Mouse (Mus musculus): ENCODE data around the gene Unc5cl. TPM values are rescaled to one million over a fixed set of nuclear protein-coding genes. Genes with fewer than 3 reads are reported as not detected.
"Not testable (repeated sequence)": the region's sequence is repeated elsewhere in the genome, so short reads cannot be mapped to it uniquely, and the experiment has no call there.

Gene Unc5cl
- total RNA-seq, 2 experiments from 2014 or later, result 0.24 TPM; not detected in 1

DNA sequence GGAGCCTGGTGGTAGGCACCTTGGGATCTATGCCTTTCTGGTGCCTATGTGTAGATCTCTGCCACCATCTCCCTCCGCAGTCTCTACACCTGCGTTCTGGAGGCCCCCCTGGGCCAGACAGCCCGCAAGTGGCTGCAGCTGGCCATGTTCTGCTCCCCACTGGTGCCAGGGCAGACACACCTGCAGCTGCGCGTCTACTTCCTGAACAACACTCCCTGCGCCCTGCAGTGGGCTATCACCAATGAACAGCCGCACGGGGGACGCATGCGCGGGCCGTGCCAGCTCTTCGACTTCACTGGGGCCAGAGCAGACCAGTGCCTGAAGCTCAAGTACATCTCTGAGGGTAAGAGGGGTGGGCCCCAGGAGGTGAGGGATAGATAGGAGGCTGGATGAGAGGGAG lies 7.4 kb downstream of the Unc5cl start:
- DNase-seq, result no peak
- intact Hi-C loops (cut with DNase I), result loop anchor here (10.0 kb wide), 1 partner anchor 723 kb away; no protein-coding TSS in a partner anchor

DNA sequence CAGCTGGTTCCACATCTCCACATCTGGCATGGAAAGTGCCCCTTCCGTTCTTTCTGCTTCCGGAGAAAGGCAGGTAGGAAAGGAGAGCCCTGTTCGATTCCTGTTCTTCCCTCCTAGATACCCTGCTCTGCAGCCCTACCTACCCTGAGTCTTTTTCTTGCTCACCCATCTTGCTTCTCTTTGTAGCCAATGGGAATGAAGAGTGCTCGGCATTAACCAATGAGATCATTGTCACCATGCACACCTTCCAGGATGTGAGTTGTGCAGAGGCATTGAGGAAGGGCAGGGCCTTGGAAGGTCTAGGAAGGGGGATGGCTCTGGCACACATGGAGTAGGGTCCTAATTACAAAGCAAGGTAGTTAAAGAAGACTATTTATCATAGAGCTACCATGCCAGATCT lies 8.7 kb downstream of the Unc5cl start:
- intact Hi-C loops (cut with DNase I), result loop anchor here (10.0 kb wide), 1 partner anchor 721 kb away; no protein-coding TSS in a partner anchor
- no peak for DNase-seq

DNA sequence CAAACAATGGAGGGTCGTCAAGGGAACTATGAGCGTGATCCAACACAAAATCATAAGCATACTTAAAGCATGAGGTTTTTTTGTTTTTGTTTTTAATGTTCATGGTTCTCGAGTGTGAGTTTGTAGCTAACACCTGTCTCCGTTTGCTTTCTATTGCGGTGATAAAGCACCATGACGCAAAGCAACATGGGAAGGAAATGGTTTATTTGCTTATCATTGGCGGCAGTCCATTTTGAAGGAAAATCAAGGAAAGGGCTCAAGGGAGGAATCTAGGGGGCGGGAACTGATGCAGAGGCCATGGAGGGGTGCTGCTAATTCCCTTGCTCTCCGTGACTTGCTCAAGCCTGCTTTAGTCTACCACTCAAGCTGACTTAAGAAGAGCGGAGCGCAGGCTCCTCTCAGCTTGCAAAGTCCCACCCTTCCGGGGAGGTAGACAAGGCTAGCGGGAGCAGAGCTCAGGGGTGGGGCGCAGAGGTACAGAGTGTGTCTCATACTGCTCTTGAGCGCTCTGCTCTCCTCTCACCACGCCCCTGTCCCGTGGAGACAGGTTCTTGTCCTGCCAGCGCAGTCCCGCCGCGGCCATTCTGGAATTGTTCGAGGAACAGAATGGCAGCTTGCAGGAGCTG lies 12.2 kb downstream of the Unc5cl start:
- intact Hi-C loops (cut with DNase I), result loop anchor here (1.0 to 10.0 kb wide), 5 partner anchors 50 to 934 kb away; no protein-coding TSS in a partner anchor
- peak in 1 of 2 experiments; percentile 4 for DNase-seq

DNA sequence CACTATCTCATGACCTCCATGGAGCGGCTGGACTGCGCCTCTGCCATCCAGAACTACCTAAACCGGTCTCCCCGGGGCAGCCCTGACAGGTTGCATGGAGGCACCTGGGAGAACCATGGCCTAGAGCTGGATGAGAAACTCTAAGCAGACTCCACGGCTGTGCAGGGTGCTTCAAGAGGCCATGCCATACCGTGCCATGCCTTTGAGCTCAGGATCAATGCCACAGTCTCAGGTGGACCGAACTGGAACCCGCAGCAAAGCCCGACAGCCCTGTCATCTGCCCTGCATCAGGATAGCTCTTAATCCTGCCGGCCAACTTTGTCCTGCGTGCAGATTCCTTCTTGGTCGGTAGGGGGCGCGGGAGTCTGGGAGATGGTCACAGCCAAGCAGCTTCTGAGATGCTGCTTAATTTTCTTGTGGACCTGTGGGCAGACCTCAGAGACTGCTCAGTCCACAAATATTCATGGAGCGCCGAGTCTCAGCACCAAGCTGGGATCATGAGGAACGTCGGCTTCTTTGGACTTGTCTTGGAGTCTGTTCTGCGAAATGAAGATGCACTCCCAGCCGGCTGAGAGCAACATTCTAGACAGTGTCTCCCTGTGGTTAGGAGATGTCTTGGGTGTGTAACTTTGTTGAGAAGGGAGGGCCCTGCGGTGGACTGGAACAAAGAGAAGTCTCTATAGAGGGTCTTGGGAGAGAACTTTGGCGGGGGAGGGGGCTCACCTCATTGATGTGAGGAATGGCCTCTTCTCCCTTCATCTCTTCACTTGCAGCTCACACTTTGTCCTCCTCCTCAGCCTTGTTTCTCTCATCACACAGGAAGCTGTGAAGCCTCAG lies 12.9 kb downstream of the Unc5cl start:
- peak; percentile 85 to 90 for DNase-seq

GRCm38 (mm10) chr17:48474282-48474681 lies 19.6 kb downstream of the Unc5cl start:
- intact Hi-C loops (cut with DNase I), result not testable (repeated sequence)
- DNase-seq, result peak in 1 of 2 experiments; percentile 18

More for the DNA sequence above, 12.9 kb downstream of the Unc5cl start:
- intact Hi-C loops (cut with DNase I), result loop anchor here (1.0 to 10.0 kb wide), 5 partner anchors 51 to 933 kb away; no protein-coding TSS in a partner anchor

GRCm38 (mm10) chr17:48475444-48475843 lies 20.7 kb downstream of the Unc5cl start:
- intact Hi-C loops (cut with DNase I), result no loop called here
- no peak for DNase-seq

GRCm38 (mm10) chr17:48479952-48480351 lies 25.3 kb downstream of the Unc5cl start:
- DNase-seq, result no peak
- intact Hi-C loops (cut with DNase I), result no loop called here

DNA sequence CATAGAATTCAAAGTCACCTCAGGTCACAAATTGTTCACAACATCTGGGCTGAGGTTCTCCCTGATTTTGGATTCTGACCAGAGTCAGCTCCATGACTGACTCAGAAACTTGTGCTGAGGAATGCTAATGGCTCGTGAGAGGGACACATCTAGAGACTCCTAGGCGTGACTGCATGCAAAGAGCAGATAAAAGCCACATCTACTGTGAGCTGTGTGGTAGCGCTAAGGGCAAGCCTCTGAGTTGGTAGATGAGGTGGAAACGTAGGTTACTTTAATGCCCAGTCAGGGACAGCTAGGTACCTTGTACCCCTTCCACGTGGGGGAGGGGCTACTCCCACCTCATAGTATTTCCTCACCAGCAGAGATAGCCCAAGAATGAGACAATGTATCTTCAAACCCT lies 29.1 kb downstream of the Unc5cl start:
- DNase-seq, result no peak
- intact Hi-C loops (cut with DNase I), result no loop called here

- no peak for DNase-seq
- intact Hi-C loops (cut with DNase I), result no loop called here
Measured at GRCm38 (mm10) chr17:48484191-48484590, 29.5 kb downstream of the Unc5cl start.

DNA sequence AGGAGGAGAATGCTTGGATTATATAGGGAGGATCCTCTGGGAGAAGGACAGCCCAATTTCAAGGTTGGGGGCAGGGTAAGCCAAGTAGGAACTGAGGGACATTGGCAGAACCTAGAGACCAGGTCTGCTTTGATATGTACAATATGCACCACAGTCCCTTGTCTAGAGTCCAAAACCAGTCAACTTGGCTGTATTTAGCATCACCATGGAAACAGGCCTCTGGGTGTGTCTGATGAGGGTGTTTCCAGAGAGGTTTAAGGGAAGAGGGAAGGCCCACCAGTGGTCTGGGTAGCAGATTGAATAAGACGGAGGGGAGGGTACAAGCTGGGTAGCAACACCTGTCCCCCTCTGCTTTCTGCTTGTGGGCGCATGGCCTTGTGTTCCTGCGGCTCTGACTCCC lies 34.8 kb downstream of the Unc5cl start:
- intact Hi-C loops (cut with DNase I), result no loop called here
- no peak for DNase-seq

DNA sequence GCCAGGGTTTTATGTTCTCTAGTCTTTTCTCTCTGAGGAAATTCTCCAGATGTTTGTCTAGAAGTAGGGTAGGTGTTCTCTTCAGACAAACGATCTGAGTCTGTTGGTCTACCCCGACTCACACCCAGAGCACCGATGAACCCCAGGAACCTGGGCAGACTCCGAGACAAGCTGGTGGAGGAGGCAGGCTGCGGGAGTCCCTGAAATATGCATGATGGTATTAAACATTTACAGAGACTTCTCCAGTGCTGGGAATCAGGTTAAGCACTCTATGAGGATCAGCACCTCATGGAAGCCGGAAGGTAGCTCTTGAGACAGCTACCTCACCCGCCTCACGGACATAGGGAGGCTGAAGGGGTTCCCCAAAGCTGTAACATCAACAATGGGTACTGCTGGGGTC lies 37.9 kb downstream of the Unc5cl start:
- intact Hi-C loops (cut with DNase I), result no loop called here
- DNase-seq, result no peak

- intact Hi-C loops (cut with DNase I), result no loop called here
- DNase-seq, result no peak
Measured at GRCm38 (mm10) chr17:48493582-48493981, 38.9 kb downstream of the Unc5cl start.

DNA sequence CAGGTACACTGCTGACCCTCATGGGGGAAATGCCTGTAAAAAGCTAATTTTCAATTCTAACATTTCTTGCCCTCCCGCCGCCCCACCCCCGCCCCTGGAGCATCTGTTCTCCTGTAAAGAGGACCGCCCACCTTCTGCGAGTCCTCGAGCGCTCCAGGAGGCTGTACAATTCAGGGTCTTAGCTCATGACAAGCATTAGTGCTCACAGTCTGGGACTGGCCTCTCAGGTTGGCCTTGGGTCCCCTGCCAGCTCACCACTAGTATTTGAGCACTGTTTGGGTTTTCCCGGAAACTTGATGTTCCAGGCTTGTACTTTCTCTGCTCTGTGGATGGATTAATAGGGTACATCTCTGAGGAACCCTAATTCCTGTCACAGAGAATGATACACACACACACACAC lies 39.3 kb downstream of the Unc5cl start:
- no peak for DNase-seq
- intact Hi-C loops (cut with DNase I), result no loop called here

- no peak for DNase-seq
- intact Hi-C loops (cut with DNase I), result no loop called here
Measured at GRCm38 (mm10) chr17:48497986-48498385, 43.3 kb downstream of the Unc5cl start.

GRCm38 (mm10) chr17:48500846-48501445 lies 46.2 kb downstream of the Unc5cl start:
- DNase-seq, result peak; percentile 34 to 43
- intact Hi-C loops (cut with DNase I), result no loop called here

DNA sequence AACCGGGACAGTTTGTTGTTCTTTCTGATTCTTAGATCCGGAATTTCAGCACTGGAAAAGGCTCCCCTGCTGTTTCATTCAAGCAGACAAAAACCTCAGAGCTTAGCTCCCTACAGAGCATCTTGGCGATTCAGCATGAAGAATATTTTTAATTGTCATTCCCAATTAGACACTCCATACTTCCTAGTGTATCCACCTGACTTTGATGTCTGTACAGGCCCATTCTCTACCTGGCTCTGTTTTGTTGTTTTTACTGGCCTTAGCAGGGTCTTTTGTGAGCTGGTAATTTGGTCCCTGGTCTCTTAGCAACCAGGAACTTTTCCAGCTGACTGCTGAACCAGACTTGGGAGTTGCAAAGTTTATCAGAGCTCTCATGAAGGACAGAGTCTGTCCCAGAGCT lies 50.3 kb downstream of the Unc5cl start:
- intact Hi-C loops (cut with DNase I), result no loop called here
- no peak for DNase-seq

DNA sequence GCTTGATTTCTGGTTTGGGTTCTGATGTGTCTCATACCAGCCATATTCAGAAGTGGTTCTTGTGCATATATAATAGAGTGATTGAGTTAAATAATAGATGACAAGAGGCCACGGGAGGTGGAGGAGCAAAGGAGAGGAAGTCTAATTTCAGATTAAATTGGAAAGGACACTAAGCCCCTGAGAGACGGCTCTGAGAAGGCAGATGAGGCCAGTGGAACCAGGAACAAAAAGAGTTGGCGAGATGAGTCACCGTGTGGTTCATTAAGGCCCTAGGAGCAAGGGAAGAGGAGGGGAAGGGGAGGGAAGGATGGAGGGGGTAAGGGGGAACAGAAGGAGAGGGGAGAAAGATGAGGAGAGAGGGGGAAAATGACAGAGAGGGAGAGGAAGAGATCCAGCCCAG lies 52.3 kb downstream of the Unc5cl start:
- no peak for DNase-seq
- intact Hi-C loops (cut with DNase I), result no loop called here

GRCm38 (mm10) chr17:48509596-48509995 lies 54.9 kb downstream of the Unc5cl start:
- intact Hi-C loops (cut with DNase I), result no loop called here
- DNase-seq, result no peak

- intact Hi-C loops (cut with DNase I), result no loop called here
- no peak for DNase-seq
Measured at GRCm38 (mm10) chr17:48512614-48513281, 58.0 kb downstream of the Unc5cl start.

DNA sequence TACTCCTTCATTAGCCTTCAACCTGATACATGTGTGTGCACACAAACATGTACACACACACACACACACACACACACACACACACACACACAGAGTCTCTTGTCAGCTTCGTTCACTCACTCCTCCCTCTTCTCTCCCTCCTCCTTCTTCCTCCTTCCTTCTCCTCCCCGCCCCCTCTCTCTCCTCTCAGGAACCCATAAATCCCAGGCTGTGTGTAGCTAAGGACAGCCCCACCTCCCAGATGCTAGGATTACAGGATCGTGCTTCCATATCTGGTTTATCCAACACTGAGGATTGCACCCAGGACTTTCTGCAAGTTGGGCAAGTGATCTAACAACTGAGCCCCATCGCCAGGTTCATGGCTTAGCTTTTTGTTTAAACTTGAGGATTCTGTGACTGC lies 59.9 kb downstream of the Unc5cl start:
- no peak for DNase-seq
- intact Hi-C loops (cut with DNase I), result no loop called here

DNA sequence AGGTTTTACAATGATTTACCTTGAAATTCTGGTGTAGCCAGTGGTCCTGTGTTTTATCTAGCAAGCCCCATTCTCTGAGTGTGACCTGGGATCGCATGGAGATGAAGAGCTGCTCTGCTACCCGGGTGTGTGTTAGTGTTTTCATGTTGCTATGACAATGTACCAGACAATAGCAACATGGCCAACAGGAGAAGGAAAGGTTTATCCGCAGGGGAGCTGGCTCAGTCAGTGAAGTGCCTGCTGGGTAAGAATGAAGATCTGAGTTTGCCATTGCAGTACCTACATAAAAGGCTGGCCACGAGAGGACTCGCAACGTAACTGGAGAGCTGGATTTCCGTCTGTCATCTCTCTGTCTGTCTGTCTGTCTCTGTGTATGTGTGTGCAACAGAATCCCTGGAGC lies 64.3 kb downstream of the Unc5cl start:
- intact Hi-C loops (cut with DNase I), result no loop called here
- no peak for DNase-seq
